Mouse (Mus musculus) G1E (cell line): Measurements from ENCODE around the gene Syce1l. TPM values are rescaled to one million over a fixed set of nuclear protein-coding genes. Genes with fewer than 3 reads are reported as not detected.
A peak's percentile ranks its signal among the peaks of the same experiment; 100 is the strongest.

Experiments used
- ATAC-seq: 2 replicates; pipeline ENCODE4 v1.8.0; 2016; ENCODE audit warnings: mild to moderate bottlenecking; ENCODE audit not compliant: insufficient number of reproducible peaks, poor library complexity, low FRiP score, severe bottlenecking; ENCODE audit errors: extremely low read depth
- DNase-seq: peaks from one replicate; pipeline ENCODE4 v3.0.0; 2012; ENCODE audit warnings: low spot score
- H3K27me3 ChIP-seq: 2 replicates; pipeline ENCODE4 v1.6.1; 2012; ENCODE audit warnings: mild to moderate bottlenecking, low read length, inconsistent platforms; ENCODE audit not compliant: insufficient read depth
- H3K36me3 ChIP-seq: replicated peaks from 2 replicates; pipeline ENCODE3; 2012; ENCODE audit warnings: mild to moderate bottlenecking, inconsistent platforms
- H3K4me1 ChIP-seq: 2 replicates; pipeline ENCODE4 v1.6.1; 2012; ENCODE audit warnings: low read depth, low read length, inconsistent platforms, mixed read lengths; ENCODE audit not compliant: insufficient read depth
- H3K4me3 ChIP-seq: 2 replicates; pipeline ENCODE4 v1.5.1; 2012; ENCODE audit warnings: low read depth, mild to moderate bottlenecking, inconsistent platforms, low read length, moderate library complexity, mixed read lengths
- H3K9me3 ChIP-seq: replicated peaks from 2 replicates; pipeline ENCODE4 v1.6.1; 2012; ENCODE audit warnings: inconsistent platforms
- CTCF ChIP-seq: IDR thresholded peaks from 2 replicates; pipeline ENCODE4 v1.5.1; 2012; ENCODE audit warnings: low read depth, low read length, inconsistent platforms, mixed read lengths
- GATA1 ChIP-seq: IDR thresholded peaks from 2 replicates; pipeline ENCODE4 v1.6.1; 2012; ENCODE audit warnings: borderline replicate concordance, low read length, inconsistent platforms, mixed read lengths
- GATA2 ChIP-seq: IDR thresholded peaks from 2 replicates; pipeline ENCODE4 v1.6.1; 2012; ENCODE audit warnings: low read depth, low read length, inconsistent platforms, borderline replicate concordance
- POLR2AphosphoS5 ChIP-seq: IDR thresholded peaks from 2 replicates; pipeline ENCODE4 v1.6.1; 2012; ENCODE audit warnings: low read depth, low read length, inconsistent platforms; ENCODE audit not compliant: insufficient replicate concordance
- TAL1 ChIP-seq: conservative IDR thresholded peaks from 2 replicates; pipeline ENCODE4 v1.6.1; 2012; ENCODE audit warnings: low read depth, low read length, inconsistent platforms, mixed read lengths
- polyA plus RNA-seq: library from polyadenylated mRNA; stranded (reverse); fragments of >175 nt; gene quantifications from 2 replicates; pipeline ENCODE4 v1.2.3, GENCODE M21; 2012
- total RNA-seq, 2 experiments: library from RNA; stranded (forward) in 1 of 2; stranded (reverse) in 1 of 2; fragments of 200-1000 nt in 1 of 2; fragments of >200 nt in 1 of 2; fragmentation: Nextera tagmentation in 1 of 2; gene quantifications; 2 replicates each; pipeline ENCODE4 v1.2.3; 2014 to 2017

Gene Syce1l
- total and polyA plus RNA-seq, 3 experiments, result 0.12 TPM; not detected in 2

- Histone ChIP-seq H3K27me3 (no peaks in the 10 kb centered on the region), H3K4me3 (peak overlapping the region; percentile 86), H3K36me3 (peaks cover 42% of the 10 kb centered on the region), H3K9me3 (no peaks in the 10 kb centered on the region), H3K4me1 (peaks cover 34% of the 10 kb centered on the region)
- peak; percentile 16 for DNase-seq
- ATAC-seq, result no peak
- no peak for TF ChIP-seq POLR2AphosphoS5
- no peak for TF ChIP-seq CTCF
- TF ChIP-seq TAL1, result no peak
- no peak for TF ChIP-seq GATA2
- no peak for TF ChIP-seq GATA1
Measured at GRCm38 (mm10) chr8:113636280-113636628, 6.8 kb upstream of the Syce1l start.

- DNase-seq (no peak), ATAC-seq (no peak)
- Histone ChIP-seq H3K4me3 (no peak overlapping the region), H3K4me1 (peaks cover 26% of the 10 kb centered on the region), H3K27me3 (no peaks in the 10 kb centered on the region), H3K9me3 (no peaks in the 10 kb centered on the region), H3K36me3 (peaks cover 69% of the 10 kb centered on the region)
- TF ChIP-seq GATA1 (no peak), GATA2 (no peak), CTCF (no peak)
Measured at GRCm38 (mm10) chr8:113640357-113640756, 2.7 kb upstream of the Syce1l start.

- no peak for ATAC-seq
- no peak for DNase-seq
- Histone ChIP-seq H3K4me3 (no peak overlapping the region), H3K27me3 (no peaks in the 10 kb centered on the region), H3K4me1 (no peaks in the 10 kb centered on the region; the same call in 1 of the 2 replicates), H3K36me3 (peaks cover 53% of the 10 kb centered on the region), H3K9me3 (no peaks in the 10 kb centered on the region)
- no peak for TF ChIP-seq GATA1
- no peak for TF ChIP-seq POLR2AphosphoS5
- no peak for TF ChIP-seq TAL1
- TF ChIP-seq GATA2, result no peak
- no peak for TF ChIP-seq CTCF
Measured at GRCm38 (mm10) chr8:113643479-113644210, 632 bp downstream of the Syce1l start.

- no peaks in the 10 kb centered on the region for H3K4me1 ChIP-seq
- H3K27me3 ChIP-seq, result no peaks in the 10 kb centered on the region
- no peak overlapping the region for H3K4me3 ChIP-seq
- ATAC-seq, result no peak
- no peak for DNase-seq
- H3K9me3 ChIP-seq, result no peaks in the 10 kb centered on the region
- peaks cover 37% of the 10 kb centered on the region for H3K36me3 ChIP-seq
- no peak for TF ChIP-seq GATA2
- no peak for TF ChIP-seq CTCF
- TF ChIP-seq GATA1, result no peak
- no peak for TF ChIP-seq POLR2AphosphoS5
- no peak for TF ChIP-seq TAL1
Measured at GRCm38 (mm10) chr8:113645220-113645619, 2.2 kb downstream of the Syce1l start.

GRCm38 (mm10) chr8:113652450-113652849, 9.4 kb downstream of the Syce1l start:
- H3K36me3 ChIP-seq, result no peaks in the 10 kb centered on the region
- DNase-seq, result no peak
- no peaks in the 10 kb centered on the region for H3K4me1 ChIP-seq
- no peaks in the 10 kb centered on the region for H3K27me3 ChIP-seq
- ATAC-seq, result no peak
- no peak overlapping the region for H3K4me3 ChIP-seq
- TF ChIP-seq POLR2AphosphoS5 (no peak), GATA1 (no peak), GATA2 (no peak), CTCF (no peak), TAL1 (no peak)
- H3K9me3 ChIP-seq, result peaks cover 20% of the 10 kb centered on the region

GRCm38 (mm10) chr8:113653151-113653550, 10.1 kb downstream of the Syce1l start:
- Histone ChIP-seq H3K27me3 (no peaks in the 10 kb centered on the region), H3K4me3 (no peak overlapping the region), H3K36me3 (no peaks in the 10 kb centered on the region), H3K9me3 (peaks cover 20% of the 10 kb centered on the region), H3K4me1 (no peaks in the 10 kb centered on the region)
- ATAC-seq (no peak), DNase-seq (no peak)
- TF ChIP-seq CTCF, result no peak
- no peak for TF ChIP-seq GATA2
- no peak for TF ChIP-seq GATA1
- no peak for TF ChIP-seq TAL1
- no peak for TF ChIP-seq POLR2AphosphoS5
